Mouse (Mus musculus): ENCODE data around the gene Olfr1241.

Gene Olfr1241

GRCm38 (mm10) chr2:89487026-89487425 is at the start of gene Olfr1241:
Olfr1241 (minus strand) TSS chr2:89487126.
- in situ Hi-C loops (cut with MboI; ENCODE audit: low sequenced_read_pairs): no loop called here

GRCm38 (mm10) chr2:89531387-89531786 is 44.5 kb upstream of the Olfr1241 start, which contains the start of gene Olfr1243:
Olfr1243 (minus strand) TSS chr2:89531487.
- in situ Hi-C loops (cut with MboI; ENCODE audit: low sequenced_read_pairs): no loop called here

- in situ Hi-C loops (cut with MboI; ENCODE audit: low sequenced_read_pairs): no loop called here
These were observed 11.3 kb upstream of the Olfr1241 start, which contains the start of gene Olfr1242 for GRCm38 (mm10) chr2:89498235-89498634. Olfr1242 (minus strand) TSS chr2:89498335.

GRCm38 (mm10) chr2:89442900-89443299 is 44.0 kb downstream of the Olfr1241 start, which contains the start of gene Olfr1240:
Olfr1240 (minus strand) TSS chr2:89443000.
- in situ Hi-C loops (cut with MboI; ENCODE audit: low sequenced_read_pairs): no loop called here
